23 mouse cellular contexts compared by ENCODE assay signal in genomic region chr6:33283936-33284335, GRCm38 (mm10). TPM values are rescaled to one million over a fixed set of nuclear protein-coding genes. Genes with fewer than 3 reads are reported as not detected.
DNase-seq lines count a peak whose midpoint lies in the region; ATAC-seq and TF ChIP-seq lines count a peak whose summit lies in the region.
"Had no signal": no experiment of that assay in that cellular context is flagged by ENCODE, and none has a peak within 500 bp of the region (broad histone marks: within the 10 kb centered on the region; RNA-seq: fewer than 3 reads in every experiment).

No protein-coding gene starts in this region.

- H3K4me3 ChIP-seq in embryonic facial prominence, embryonic 14.5 days (ENCODE audit: low read depth, low read length) = no peak overlapping the region
- H3K4me3 ChIP-seq in embryonic facial prominence, embryonic 10.5 days = no peak overlapping the region
- no peak overlapping the region for H3K4me3 ChIP-seq in hindbrain, embryonic 13.5 days
- no peak overlapping the region for H3K4me3 ChIP-seq in hindbrain, embryonic 11.5 days (ENCODE audit: low read depth, low read length)
- H3K4me3 ChIP-seq in midbrain, embryonic 14.5 days (replicated peaks; ENCODE audit: low read depth, low read length) = no peak overlapping the region
- no peak overlapping the region for H3K4me3 ChIP-seq in midbrain, embryonic 16.5 days (ENCODE audit: low read depth, low read length)
- no peak overlapping the region for H3K4me3 ChIP-seq in heart, adult 2 months
- H3K4me3 ChIP-seq: embryonic facial prominence, embryonic 12.5 days; forebrain, embryonic 13.5 days; heart, embryonic 15.5 days had no signal

- TF ChIP-seq POLR2A in heart, adult 2 months (IDR thresholded peaks at IDR 0.05; ENCODE audit: insufficient read depth, low read depth, low read length) = no peak

- no peaks in the 10 kb centered on the region for H3K9me3 ChIP-seq in embryonic facial prominence, embryonic 14.5 days (ENCODE audit: control insufficient read depth, low read length)
- no peaks in the 10 kb centered on the region for H3K9me3 ChIP-seq in embryonic facial prominence, embryonic 10.5 days
- H3K9me3 ChIP-seq in hindbrain, embryonic 13.5 days = no peaks in the 10 kb centered on the region
- no peaks in the 10 kb centered on the region for H3K9me3 ChIP-seq in hindbrain, embryonic 11.5 days (ENCODE audit: control insufficient read depth, low read length)
- H3K9me3 ChIP-seq in midbrain, embryonic 14.5 days (ENCODE audit: control insufficient read depth, low read length) = no peaks in the 10 kb centered on the region
- no peaks in the 10 kb centered on the region for H3K9me3 ChIP-seq in midbrain, embryonic 16.5 days (replicated peaks; ENCODE audit: control insufficient read depth, low read length, poor library complexity, severe bottlenecking)
- H3K9me3 ChIP-seq: embryonic facial prominence, embryonic 12.5 days; forebrain, embryonic 13.5 days; heart, embryonic 15.5 days had no signal

- no peaks in the 10 kb centered on the region for H3K79me2 ChIP-seq in heart, adult 2 months (replicated peaks; ENCODE audit: control insufficient read depth, insufficient read depth, low read length)

- H3K27me3 ChIP-seq in embryonic facial prominence, embryonic 14.5 days (replicated peaks; ENCODE audit: control insufficient read depth, insufficient read depth, low read length) = no peaks in the 10 kb centered on the region
- no peaks in the 10 kb centered on the region for H3K27me3 ChIP-seq in embryonic facial prominence, embryonic 10.5 days (replicated peaks; ENCODE audit: low read depth, poor library complexity, severe bottlenecking)
- H3K27me3 ChIP-seq in hindbrain, embryonic 13.5 days = no peaks in the 10 kb centered on the region
- H3K27me3 ChIP-seq in hindbrain, embryonic 11.5 days (ENCODE audit: control insufficient read depth, insufficient read depth, low read length) = no peaks in the 10 kb centered on the region
- H3K27me3 ChIP-seq in midbrain, embryonic 14.5 days (ENCODE audit: control insufficient read depth, insufficient read depth, low read length) = no peaks in the 10 kb centered on the region
- H3K27me3 ChIP-seq in midbrain, embryonic 16.5 days (ENCODE audit: control insufficient read depth, insufficient read depth, low read depth, low read length) = no peaks in the 10 kb centered on the region
- no peaks in the 10 kb centered on the region for H3K27me3 ChIP-seq in heart, adult 2 months (ENCODE audit: control insufficient read depth, insufficient read depth, low read length)
- H3K27me3 ChIP-seq: CH12.LX; embryonic facial prominence, embryonic 12.5 days; forebrain, embryonic 13.5 days; heart, embryonic 15.5 days had no signal

- intact Hi-C loops in heart, adult 2 months (cut with DNase I) = no loop called here

- H3K4me2 ChIP-seq in embryonic facial prominence, embryonic 14.5 days (ENCODE audit: low read depth, low read length) = no peak overlapping the region
- no peak overlapping the region for H3K4me2 ChIP-seq in hindbrain, embryonic 13.5 days
- H3K4me2 ChIP-seq in hindbrain, embryonic 11.5 days (replicated peaks; ENCODE audit: low read depth, low read length) = no peak overlapping the region
- no peak overlapping the region for H3K4me2 ChIP-seq in midbrain, embryonic 14.5 days (ENCODE audit: low read length)
- no peak overlapping the region for H3K4me2 ChIP-seq in midbrain, embryonic 16.5 days (ENCODE audit: low read length)
- H3K4me2 ChIP-seq: embryonic facial prominence, embryonic 12.5 days; forebrain, embryonic 13.5 days; heart, embryonic 11.5 days; heart, embryonic 15.5 days had no signal

- ATAC-seq in embryonic facial prominence, embryonic 14.5 days (ENCODE audit: low read depth) = no peak
- ATAC-seq in hindbrain, embryonic 13.5 days (ENCODE audit: low FRiP score) = no peak
- ATAC-seq in hindbrain, embryonic 11.5 days (ENCODE audit: low FRiP score) = no peak
- ATAC-seq in midbrain, embryonic 14.5 days (ENCODE audit: low FRiP score, low TSS enrichment) = no peak
- no peak for ATAC-seq in midbrain, embryonic 16.5 days
- ATAC-seq: forebrain, embryonic 13.5 days had no signal

- WGBS in embryonic facial prominence, embryonic 14.5 days = 58% methylated on average over 4 of the region's 4 CpGs
- WGBS in embryonic facial prominence, embryonic 10.5 days = 77% methylated on average over 4 of the region's 4 CpGs
- WGBS in hindbrain, embryonic 13.5 days = 61% methylated on average over 4 of the region's 4 CpGs
- WGBS in hindbrain, embryonic 11.5 days = 79% methylated on average over 4 of the region's 4 CpGs
- WGBS in midbrain, embryonic 14.5 days = 58% methylated on average over 4 of the region's 4 CpGs
- WGBS in midbrain, embryonic 16.5 days = 55% methylated on average over 4 of the region's 4 CpGs
- WGBS in heart, adult 2 months = 80% methylated on average over 4 of the region's 4 CpGs

- no peak for TF ChIP-seq EP300 in heart, adult 2 months (IDR thresholded peaks at IDR 0.05; ENCODE audit: insufficient read depth, low read depth, low read length)

- 0 out of 2 replicates have a peak, but pooled peaks cover 4% of the 10 kb centered on the region for H3K4me1 ChIP-seq in embryonic facial prominence, embryonic 14.5 days (ENCODE audit: control insufficient read depth, insufficient read depth, low read length)
- H3K4me1 ChIP-seq in embryonic facial prominence, embryonic 10.5 days = peaks cover 16% of the 10 kb centered on the region
- H3K4me1 ChIP-seq in hindbrain, embryonic 13.5 days (replicated peaks) = peaks cover 19% of the 10 kb centered on the region
- H3K4me1 ChIP-seq in hindbrain, embryonic 11.5 days (replicated peaks; ENCODE audit: control insufficient read depth, insufficient read depth, low read length) = no peaks in the 10 kb centered on the region
- H3K4me1 ChIP-seq in midbrain, embryonic 14.5 days (ENCODE audit: control insufficient read depth, insufficient read depth, low read length) = peaks cover 11% of the 10 kb centered on the region; the same call in 1 of the 2 replicates
- peaks cover 9% of the 10 kb centered on the region for H3K4me1 ChIP-seq in midbrain, embryonic 16.5 days (ENCODE audit: control insufficient read depth, insufficient read depth, low read length)
- H3K4me1 ChIP-seq in heart, adult 2 months (ENCODE audit: control insufficient read depth, insufficient read depth, low read length) = peaks cover 2% of the 10 kb centered on the region
- H3K4me1 ChIP-seq: heart, embryonic 15.5 days had no signal

- H3K27ac ChIP-seq in embryonic facial prominence, embryonic 14.5 days (replicated peaks; ENCODE audit: low read depth, low read length) = no peak overlapping the region
- no peak overlapping the region for H3K27ac ChIP-seq in embryonic facial prominence, embryonic 10.5 days (replicated peaks)
- H3K27ac ChIP-seq in hindbrain, embryonic 13.5 days = peak overlapping the region; percentile 82
- H3K27ac ChIP-seq in hindbrain, embryonic 11.5 days (ENCODE audit: low read depth, low read length) = no peak overlapping the region
- no peak overlapping the region for H3K27ac ChIP-seq in midbrain, embryonic 14.5 days (replicated peaks; ENCODE audit: low read depth, low read length)
- H3K27ac ChIP-seq in midbrain, embryonic 16.5 days (ENCODE audit: low read length) = no peak overlapping the region
- no peak overlapping the region for H3K27ac ChIP-seq in heart, adult 2 months
- H3K27ac ChIP-seq: embryonic facial prominence, embryonic 12.5 days; heart, embryonic 15.5 days had no signal

- peak; percentile 14 for DNase-seq in embryonic facial prominence, embryonic 14.5 days (ENCODE audit: low spot score)
- DNase-seq in embryonic facial prominence, embryonic 10.5 days (ENCODE audit: low spot score) = no peak
- DNase-seq in hindbrain, embryonic 11.5 days (ENCODE audit: low spot score) = no peak
- DNase-seq in midbrain, embryonic 14.5 days = peak; percentile 51
- peak; percentile 25 for DNase-seq in NIH3T3 (ENCODE audit: low read depth)
- no peak for DNase-seq in heart, adult 2 months
- DNase-seq: adrenal gland, adult 8-10 months; adrenal gland, postnatal 36 days; cerebellum, adult 11 months; cerebellum, adult 8-10 months; cerebellum, postnatal 14 days; embryo, embryonic 11 days; gastrocnemius, postnatal 10 days; heart, adult 18-20 months; heart, postnatal 14 days; kidney, adult 18-20 months had no signal

- no peak overlapping the region for H3K9ac ChIP-seq in embryonic facial prominence, embryonic 14.5 days (ENCODE audit: low read depth, low read length)
- no peak overlapping the region for H3K9ac ChIP-seq in hindbrain, embryonic 13.5 days
- H3K9ac ChIP-seq in hindbrain, embryonic 11.5 days (ENCODE audit: low read depth, low read length) = no peak overlapping the region
- H3K9ac ChIP-seq in midbrain, embryonic 14.5 days (replicated peaks; ENCODE audit: low read length) = no peak overlapping the region
- H3K9ac ChIP-seq in midbrain, embryonic 16.5 days (ENCODE audit: low read depth, low read length) = no peak overlapping the region
- H3K9ac ChIP-seq in heart, adult 2 months (ENCODE audit: low read depth, low read length) = no peak overlapping the region
- H3K9ac ChIP-seq: embryonic facial prominence, embryonic 12.5 days; forebrain, embryonic 13.5 days; heart, embryonic 15.5 days had no signal

- TF ChIP-seq CTCF in heart, adult 2 months (IDR thresholded peaks at IDR 0.05) = no peak

- no peaks in the 10 kb centered on the region for H3K36me3 ChIP-seq in embryonic facial prominence, embryonic 14.5 days (ENCODE audit: control insufficient read depth, insufficient read depth, low read length)
- H3K36me3 ChIP-seq in embryonic facial prominence, embryonic 10.5 days (replicated peaks) = no peaks in the 10 kb centered on the region
- no peaks in the 10 kb centered on the region for H3K36me3 ChIP-seq in hindbrain, embryonic 13.5 days
- H3K36me3 ChIP-seq in hindbrain, embryonic 11.5 days (ENCODE audit: control insufficient read depth, insufficient read depth, low read length) = no peaks in the 10 kb centered on the region
- H3K36me3 ChIP-seq in midbrain, embryonic 14.5 days (ENCODE audit: control insufficient read depth, insufficient read depth, low read length) = no peaks in the 10 kb centered on the region
- H3K36me3 ChIP-seq in midbrain, embryonic 16.5 days (ENCODE audit: control insufficient read depth, insufficient read depth, low read length) = no peaks in the 10 kb centered on the region
- H3K36me3 ChIP-seq in heart, adult 2 months (ENCODE audit: control insufficient read depth, insufficient read depth, low read length) = peaks cover 5% of the 10 kb centered on the region
- H3K36me3 ChIP-seq: embryonic facial prominence, embryonic 12.5 days; heart, embryonic 15.5 days had no signal

RNA-seq across cellular contexts. Expression of gene Exoc4, which starts 35.1 kb away (rescaled TPM):
- polyA plus RNA-seq in embryonic facial prominence, embryonic 14.5 days (2014; fragmentation: Nextera tagmentation; extraction: Ambion mirVana) = 24.9 and 25.3 TPM in 2 replicates
- 32.1 and 34.4 TPM in 2 replicates for polyA plus RNA-seq in embryonic facial prominence, embryonic 10.5 days (2016; fragmentation: Nextera tagmentation; extraction: Ambion mirVana)
- 51.1 and 52.2 TPM in 2 replicates for polyA plus RNA-seq in hindbrain, embryonic 13.5 days (2015; fragmentation: Nextera tagmentation; extraction: Ambion mirVana)
- polyA plus RNA-seq in hindbrain, embryonic 11.5 days (2014; fragmentation: Nextera tagmentation; extraction: Ambion mirVana) = 29.6 and 44.6 TPM in 2 replicates
- polyA plus RNA-seq in midbrain, embryonic 14.5 days (2014; fragmentation: Nextera tagmentation; extraction: Ambion mirVana) = 39.1 and 41.3 TPM in 2 replicates
- polyA plus RNA-seq in midbrain, embryonic 16.5 days (2015; fragmentation: Nextera tagmentation; extraction: Ambion mirVana) = 48.7 and 52.1 TPM in 2 replicates
- total RNA-seq in heart, adult 2 months (2021) = 10 to 100 TPM; 34.0 to 36.0 TPM
- polyA plus RNA-seq in heart, adult 2 months (2012; rRNA removed) = 9.9 and 14.6 TPM in 2 replicates

Comparison
In these comparisons a context has a peak if more than half of its experiments do, and no peak if none do; other contexts are left out.
1. DNase-seq: peak in embryonic facial prominence, embryonic 14.5 days (single experiment), midbrain, embryonic 14.5 days (single experiment) and NIH3T3 (single experiment); none in embryonic facial prominence, embryonic 10.5 days (single experiment), hindbrain, embryonic 11.5 days (single experiment) and heart, adult 2 months (0 of 2).